Mouse (Mus musculus) heart, postnatal 0 days (tissue): ENCODE data around the gene Thsd7a.

Experiments
- CTCF ChIP-seq: IDR thresholded peaks from 2 replicates; pipeline ENCODE4 v1.5.1; 2016; ENCODE audit warnings: antibody characterized with exemption, control low read depth, low read depth
- EP300 ChIP-seq: IDR thresholded peaks from 2 replicates; pipeline ENCODE4 v1.6.1; 2016; ENCODE audit warnings: antibody characterized with exemption, low read depth

DNA sequence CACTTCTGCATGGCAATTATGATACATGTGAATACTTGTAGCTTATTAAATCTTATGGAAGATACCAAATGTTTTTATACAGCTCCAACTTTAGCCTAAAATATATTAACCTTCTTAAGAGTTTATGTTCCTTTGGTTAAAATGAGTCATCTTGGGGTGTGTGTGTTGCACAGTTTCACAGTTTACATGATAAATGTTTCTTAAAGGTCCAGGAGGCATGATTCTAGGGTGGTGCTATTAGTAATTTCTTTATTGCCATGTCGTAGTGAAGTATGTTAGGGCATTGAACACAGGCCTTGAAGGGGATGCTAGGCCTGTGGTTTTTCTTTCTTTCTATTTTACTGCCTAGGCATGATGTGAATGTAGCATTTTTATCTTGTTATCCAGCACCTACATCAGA lies 291.8 kb downstream of the Thsd7a start:
- TF ChIP-seq EP300 (no peak), CTCF (no peak)
